In genomic region chr4:21665961-21666360, GRCm38 (mm10) we compare ENCODE assay signal across 10 mouse cellular contexts. TPM values are rescaled to one million over a fixed set of nuclear protein-coding genes. Genes with fewer than 3 reads are reported as not detected.
DNase-seq lines count a peak whose midpoint lies in the region; ATAC-seq lines count a peak whose summit lies in the region.
"Had no signal": no experiment of that assay in that cellular context is flagged by ENCODE, and none has a peak within 500 bp of the region (broad histone marks: within the 10 kb centered on the region; RNA-seq: fewer than 3 reads in every experiment).

No protein-coding gene starts in this region.

- peaks cover 37% of the 10 kb centered on the region for H3K27me3 ChIP-seq in heart, embryonic 13.5 days (replicated peaks)
- peaks cover under 1% of the 10 kb centered on the region; the same call in 1 of the 2 replicates for H3K27me3 ChIP-seq in midbrain, embryonic 16.5 days (ENCODE audit: control insufficient read depth, insufficient read depth, low read depth, low read length)
- H3K27me3 ChIP-seq in kidney, embryonic 16.5 days (ENCODE audit: insufficient read depth, low read length) = peaks cover 16% of the 10 kb centered on the region
- H3K27me3 ChIP-seq in intestine, embryonic 16.5 days (replicated peaks; ENCODE audit: control insufficient read depth, insufficient read depth, low read length) = no peaks in the 10 kb centered on the region

- peaks cover 7% of the 10 kb centered on the region; the same call in 1 of the 2 replicates for H3K4me1 ChIP-seq in heart, embryonic 13.5 days
- H3K4me1 ChIP-seq in midbrain, embryonic 16.5 days (ENCODE audit: control insufficient read depth, insufficient read depth, low read length) = no peaks in the 10 kb centered on the region
- no peaks in the 10 kb centered on the region for H3K4me1 ChIP-seq in kidney, embryonic 16.5 days (ENCODE audit: insufficient read depth, low read length)
- H3K4me1 ChIP-seq in intestine, embryonic 16.5 days (ENCODE audit: control insufficient read depth, insufficient read depth, low read length) = no peaks in the 10 kb centered on the region

- DNase-seq in adrenal gland, postnatal 10 days = peak; percentile 35
- no peak for DNase-seq in adrenal gland, adult 8-10 months
- DNase-seq in layer of hippocampus, postnatal 10 days (ENCODE audit: low spot score in 2 of 2) = peak; percentile 60 to 64
- DNase-seq in layer of hippocampus, adult 11-12 months (ENCODE audit: low spot score) = no peak
- DNase-seq: layer of hippocampus, postnatal 36 days; lung, adult 2 months had no signal

- H3K4me2 ChIP-seq in heart, embryonic 13.5 days = peak overlapping the region; percentile 31; the same call in 1 of the 2 replicates
- H3K4me2 ChIP-seq in midbrain, embryonic 16.5 days (ENCODE audit: low read length) = no peak overlapping the region
- H3K4me2 ChIP-seq in kidney, embryonic 16.5 days (replicated peaks; ENCODE audit: low read depth, low read length) = no peak overlapping the region
- no peak overlapping the region for H3K4me2 ChIP-seq in intestine, embryonic 16.5 days (ENCODE audit: low read depth, low read length)

- 8% methylated on average over 5 of the region's 5 CpGs for WGBS in heart, embryonic 13.5 days
- 12% methylated on average over 5 of the region's 5 CpGs for WGBS in midbrain, embryonic 16.5 days
- 19% methylated on average over 5 of the region's 5 CpGs for WGBS in kidney, embryonic 16.5 days
- 18% methylated on average over 5 of the region's 5 CpGs for WGBS in intestine, embryonic 16.5 days

- no peak; the same call in 1 of the 2 replicates for ATAC-seq in heart, embryonic 13.5 days (ENCODE audit: extremely low read depth, insufficient number of reproducible peaks, low FRiP score, low TSS enrichment)
- peak; percentile 85 for ATAC-seq in midbrain, embryonic 16.5 days
- no peak for ATAC-seq in kidney, embryonic 16.5 days (ENCODE audit: low FRiP score, low TSS enrichment)
- no peak for ATAC-seq in intestine, embryonic 16.5 days

- no peak overlapping the region for H3K9ac ChIP-seq in heart, embryonic 13.5 days
- no peak overlapping the region for H3K9ac ChIP-seq in midbrain, embryonic 16.5 days (ENCODE audit: low read depth, low read length)
- H3K9ac ChIP-seq in kidney, embryonic 16.5 days (replicated peaks; ENCODE audit: low read length) = no peak overlapping the region
- H3K9ac ChIP-seq in intestine, embryonic 16.5 days (ENCODE audit: low read depth, low read length) = no peak overlapping the region

- no peaks in the 10 kb centered on the region for H3K9me3 ChIP-seq in heart, embryonic 13.5 days
- H3K9me3 ChIP-seq in midbrain, embryonic 16.5 days (replicated peaks; ENCODE audit: control insufficient read depth, low read length, poor library complexity, severe bottlenecking) = no peaks in the 10 kb centered on the region
- no peaks in the 10 kb centered on the region for H3K9me3 ChIP-seq in kidney, embryonic 16.5 days (ENCODE audit: low read length)
- H3K9me3 ChIP-seq in intestine, embryonic 16.5 days (ENCODE audit: control insufficient read depth, low read length) = no peaks in the 10 kb centered on the region

- H3K27ac ChIP-seq in heart, embryonic 13.5 days (replicated peaks) = no peak overlapping the region
- H3K27ac ChIP-seq in midbrain, embryonic 16.5 days (ENCODE audit: low read length) = no peak overlapping the region
- H3K27ac ChIP-seq in kidney, embryonic 16.5 days (ENCODE audit: low read length) = no peak overlapping the region
- H3K27ac ChIP-seq in intestine, embryonic 16.5 days (ENCODE audit: low read length) = no peak overlapping the region

- H3K36me3 ChIP-seq in heart, embryonic 13.5 days = no peaks in the 10 kb centered on the region
- no peaks in the 10 kb centered on the region for H3K36me3 ChIP-seq in midbrain, embryonic 16.5 days (ENCODE audit: control insufficient read depth, insufficient read depth, low read length)
- no peaks in the 10 kb centered on the region for H3K36me3 ChIP-seq in kidney, embryonic 16.5 days (ENCODE audit: insufficient read depth, low read length)
- no peaks in the 10 kb centered on the region for H3K36me3 ChIP-seq in intestine, embryonic 16.5 days (ENCODE audit: control insufficient read depth, insufficient read depth, low read length)

- no peak overlapping the region for H3K4me3 ChIP-seq in heart, embryonic 13.5 days
- H3K4me3 ChIP-seq in midbrain, embryonic 16.5 days (ENCODE audit: low read depth, low read length) = no peak overlapping the region
- no peak overlapping the region for H3K4me3 ChIP-seq in kidney, embryonic 16.5 days (ENCODE audit: low read length)
- no peak overlapping the region for H3K4me3 ChIP-seq in intestine, embryonic 16.5 days (ENCODE audit: low read length)

RNA-seq across cellular contexts. Expression of gene Prdm13, which starts 19.8 kb away (rescaled TPM):
- not detected for total RNA-seq in adrenal gland, postnatal 10 days (2021)
- not detected for total RNA-seq in adrenal gland, adult 8-10 months (2022)
- not detected for total RNA-seq in layer of hippocampus, postnatal 10 days (2021)
- polyA plus RNA-seq in heart, embryonic 13.5 days (2015; fragmentation: Nextera tagmentation; extraction: Ambion mirVana) = not detected in 2 replicates
- polyA plus RNA-seq in midbrain, embryonic 16.5 days (2015; fragmentation: Nextera tagmentation; extraction: Ambion mirVana) = 0.24 and 0.32 TPM in 2 replicates
- polyA plus RNA-seq in kidney, embryonic 16.5 days (2015; fragmentation: Nextera tagmentation; extraction: Ambion mirVana) = not detected in 2 replicates
- not detected in 2 replicates for polyA plus RNA-seq in intestine, embryonic 16.5 days (2015; fragmentation: Nextera tagmentation; extraction: Ambion mirVana)
- total RNA-seq: layer of hippocampus, postnatal 36 days had no signal
- polyA plus RNA-seq: lung, adult 2 months had no signal

Comparison
In these comparisons a context has a peak if more than half of its experiments do, and no peak if none do; other contexts are left out.
1. DNase-seq: peak in adrenal gland, postnatal 10 days (single experiment) and layer of hippocampus, postnatal 10 days (2 of 2); none in adrenal gland, adult 8-10 months (single experiment) and layer of hippocampus, adult 11-12 months (single experiment).